Mouse (Mus musculus) liver, postnatal 0 days (tissue): ENCODE data around the gene Tmem168.

ENCODE experiments used
- CTCF ChIP-seq: sonication (generic); IDR thresholded peaks from 2 replicates; pipeline ENCODE4 v1.5.1; 2016; ENCODE audit warnings: antibody characterized with exemption, low read depth
- EP300 ChIP-seq: IDR thresholded peaks from 2 replicates; pipeline ENCODE4 v1.6.1; 2016; ENCODE audit warnings: antibody characterized with exemption, low read depth, mild to moderate bottlenecking

DNA sequence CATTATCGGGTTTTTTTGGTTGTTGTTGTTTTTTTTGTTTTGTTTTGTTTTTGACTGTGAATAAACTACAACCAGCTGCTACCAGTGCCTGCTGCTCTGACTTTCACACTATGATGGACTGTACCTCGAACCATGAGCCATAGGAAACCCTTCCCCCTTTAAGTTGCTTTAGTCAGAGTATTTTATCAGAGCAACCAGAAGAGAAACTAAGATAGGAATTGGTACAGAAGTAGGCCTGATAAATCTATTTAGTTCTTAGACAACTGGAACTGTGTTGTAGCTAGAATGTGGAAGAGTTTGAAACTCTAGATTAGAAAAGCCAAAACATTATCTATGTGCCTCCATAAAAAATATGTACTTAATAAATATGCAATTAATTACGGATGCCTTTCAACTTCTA lies 44.4 kb upstream of the Tmem168 start:
- no peak for TF ChIP-seq CTCF
- no peak for TF ChIP-seq EP300
